Mouse (Mus musculus) activated CD4-positive, CD25-positive, alpha-beta regulatory T cell, adult 9 weeks (primary cell): ENCODE results near the gene Gm4847. TPM values are rescaled to one million over a fixed set of nuclear protein-coding genes. Genes with fewer than 3 reads are reported as not detected.

Source experiments
- polyA plus RNA-seq: library from polyadenylated mRNA; unstranded; fragments of 100-300 nt; shearing (Covaris generic); gene quantifications from one replicate; pipeline ENCODE4 v1.2.1, GENCODE M21; 2017

Gene Gm4847
- not detected for polyA plus RNA-seq

DNA sequence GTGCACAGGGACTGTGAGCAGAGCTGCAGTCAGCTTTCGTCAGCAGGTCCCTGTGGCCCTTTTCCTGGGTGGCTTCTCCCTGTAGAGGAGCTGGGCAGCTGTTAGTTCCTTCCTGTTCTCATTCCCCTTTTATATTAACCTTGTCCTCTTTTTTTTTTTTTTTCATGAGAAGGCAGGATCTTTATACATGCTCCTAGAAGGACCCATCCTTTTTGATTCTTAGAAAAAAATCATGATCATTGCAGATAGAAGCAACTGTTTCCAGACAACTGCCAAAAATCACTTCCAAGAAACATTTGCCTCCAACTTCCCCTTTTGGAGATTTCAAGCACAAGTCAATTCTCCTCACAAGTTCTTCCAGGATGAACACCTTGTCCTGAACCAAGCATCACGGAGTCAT, at the start of gene Gm4847:
TSS of gene Gm4847 (minus strand) at position 101 of the 400 bp plus-strand sequence.

GRCm38 (mm10) chr1:166681745-166682144, 34.3 kb upstream of the Gm4847 start, which contains the start of gene Fmo9:
Fmo9 (minus strand) TSS chr1:166681845.

Other genes with a start within 250 kb of the Gm4847 start
- gene Pogk, start 237.8 kb downstream of the Gm4847 start, polyA plus RNA-seq, result 7.7 TPM
- not detected for gene Gm4846, start 150.1 kb downstream of the Gm4847 start, polyA plus RNA-seq
- gene Fmo9, start 34.2 kb upstream of the Gm4847 start, polyA plus RNA-seq, result not detected